Mouse (Mus musculus) lung, embryonic 16.5 days (tissue): ENCODE results near the gene Tatdn3. TPM values are rescaled to one million over a fixed set of nuclear protein-coding genes. Genes with fewer than 3 reads are reported as not detected.

Experiments used
- ATAC-seq: fragments of 200-750 bp; cut with Nextera tagmentation; 2 replicates; pipeline ENCODE4 v1.8.0; 2017; ENCODE audit warnings: low read depth, mild to moderate bottlenecking, moderate library complexity
- H3K27ac ChIP-seq: fragments of 300-500 bp; sonication (generic); 2 replicates; pipeline ENCODE4 v1.5.1; 2014; ENCODE audit warnings: mild to moderate bottlenecking, control low read depth, low read length
- H3K27me3 ChIP-seq: fragments of 300-500 bp; sonication (generic); 2 replicates; pipeline ENCODE4 v1.6.1; 2014; ENCODE audit warnings: low read depth, low read length, mixed read lengths; ENCODE audit not compliant: control insufficient read depth, insufficient read depth
- H3K36me3 ChIP-seq: fragments of 300-500 bp; sonication (generic); 2 replicates; pipeline ENCODE4 v1.6.1; 2014; ENCODE audit warnings: low read length; ENCODE audit not compliant: control insufficient read depth, insufficient read depth
- H3K4me1 ChIP-seq: fragments of 300-500 bp; sonication (generic); replicated peaks from 2 replicates; pipeline ENCODE4 v1.6.1; 2014; ENCODE audit warnings: low read length, mixed read lengths; ENCODE audit not compliant: control insufficient read depth, insufficient read depth
- H3K4me2 ChIP-seq: fragments of 300-500 bp; sonication (generic); 2 replicates; pipeline ENCODE4 v1.6.1; 2014; ENCODE audit warnings: low read depth, low read length, control low read depth
- H3K4me3 ChIP-seq: fragments of 300-500 bp; sonication (generic); 2 replicates; pipeline ENCODE4 v1.5.1; 2014; ENCODE audit warnings: mild to moderate bottlenecking, low read length, control low read depth
- H3K9ac ChIP-seq: fragments of 300-500 bp; sonication (generic); 2 replicates; pipeline ENCODE4 v1.6.1; 2014; ENCODE audit warnings: low read length, control low read depth
- H3K9me3 ChIP-seq: fragments of 300-500 bp; sonication (generic); 2 replicates; pipeline ENCODE4 v1.6.1; 2016; ENCODE audit warnings: low read length; ENCODE audit not compliant: control insufficient read depth
- WGBS: fragments of 180-500 bp; shearing (Covaris S2); extraction: QIAGEN DNeasy Blood & Tissue Kit; methylation state at CpG from one replicate; pipeline ENCODE4 v1.1.7; 2014; 5-methylcytosine and 5-hydroxymethylcytosine counted together
- polyA plus RNA-seq: library from polyadenylated mRNA; unstranded; fragments of >200 nt; fragmentation: Nextera tagmentation; extraction: Ambion mirVana; gene quantifications from 2 replicates; pipeline ENCODE4 v1.2.1, GENCODE M21; 2015

Gene Tatdn3
- polyA plus RNA-seq, 1 experiment from 2014 or later = 17.1 TPM

DNA sequence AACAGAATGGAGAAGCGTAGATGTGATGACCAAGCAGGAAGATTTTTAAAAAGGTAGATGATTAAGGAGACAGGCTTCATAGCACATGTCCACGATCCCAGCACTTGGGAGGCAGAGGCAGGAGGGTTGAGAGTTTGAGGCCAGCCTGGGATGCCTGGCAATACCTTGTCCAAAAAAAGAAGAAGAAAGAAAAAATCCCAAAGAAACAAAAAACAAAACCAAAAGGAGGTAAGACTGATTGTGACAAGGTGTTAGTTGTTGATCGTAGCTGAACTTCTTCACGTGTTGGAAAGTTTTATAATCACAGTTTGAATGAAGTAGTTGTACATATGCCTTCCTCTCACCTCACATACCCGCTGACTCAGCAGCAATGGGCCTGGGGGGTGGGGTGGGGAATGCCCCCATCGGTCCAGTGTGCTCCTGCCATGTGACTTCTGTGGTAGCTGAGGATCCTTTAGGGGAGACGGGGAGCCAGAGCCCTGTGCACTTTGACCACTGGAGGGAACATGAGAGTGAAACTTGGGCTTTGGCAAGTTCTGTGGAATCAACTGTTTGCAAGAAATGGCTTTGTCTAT lies 23.7 kb upstream of the Tatdn3 start:
- H3K4me2 ChIP-seq = no peak overlapping the region
- H3K4me3 ChIP-seq = no peak overlapping the region
- 69% methylated on average over 7 of the region's 7 CpGs for WGBS
- no peaks in the 10 kb centered on the region for H3K9me3 ChIP-seq
- H3K36me3 ChIP-seq = peaks cover 8% of the 10 kb centered on the region; the same call in 1 of the 2 replicates
- peak overlapping the region; percentile 37; the same call in 1 of the 2 replicates for H3K27ac ChIP-seq
- no peaks in the 10 kb centered on the region for H3K27me3 ChIP-seq
- no peak overlapping the region for H3K9ac ChIP-seq
- 0 out of 2 replicates have a peak, but pooled peaks have one; percentile 4 for ATAC-seq
- no peaks in the 10 kb centered on the region for H3K4me1 ChIP-seq

DNA sequence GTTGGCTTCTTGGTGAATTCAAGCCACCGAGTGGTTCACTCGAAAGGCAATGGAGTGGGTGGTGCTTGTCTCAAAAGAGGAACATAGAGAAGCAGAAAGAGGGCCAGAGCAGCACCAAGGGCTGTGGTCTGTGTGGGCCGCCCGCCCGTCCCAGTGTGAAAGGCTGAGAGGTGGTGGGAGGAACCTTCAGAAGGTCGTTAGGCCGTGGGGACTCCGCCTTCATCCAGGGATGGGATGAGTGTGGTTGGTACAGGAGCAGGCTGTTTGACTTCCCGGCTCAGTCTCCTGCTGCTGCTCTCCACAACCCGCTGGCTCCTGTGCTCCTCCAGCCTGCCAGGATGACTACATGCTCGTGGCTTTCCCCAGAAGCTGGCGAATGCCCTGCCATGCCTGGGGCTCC lies 22.9 kb upstream of the Tatdn3 start:
- H3K27ac ChIP-seq = no peak overlapping the region
- H3K9me3 ChIP-seq = no peaks in the 10 kb centered on the region
- H3K36me3 ChIP-seq = peaks cover 10% of the 10 kb centered on the region; the same call in 1 of the 2 replicates
- no peak overlapping the region for H3K4me3 ChIP-seq
- no peak overlapping the region for H3K4me2 ChIP-seq
- ATAC-seq = no peak
- 75% methylated on average over 12 of the region's 12 CpGs for WGBS
- H3K27me3 ChIP-seq = no peaks in the 10 kb centered on the region
- 0 out of 2 replicates have a peak overlapping the region, but pooled peaks have one; percentile 11 for H3K9ac ChIP-seq
- H3K4me1 ChIP-seq = no peaks in the 10 kb centered on the region

DNA sequence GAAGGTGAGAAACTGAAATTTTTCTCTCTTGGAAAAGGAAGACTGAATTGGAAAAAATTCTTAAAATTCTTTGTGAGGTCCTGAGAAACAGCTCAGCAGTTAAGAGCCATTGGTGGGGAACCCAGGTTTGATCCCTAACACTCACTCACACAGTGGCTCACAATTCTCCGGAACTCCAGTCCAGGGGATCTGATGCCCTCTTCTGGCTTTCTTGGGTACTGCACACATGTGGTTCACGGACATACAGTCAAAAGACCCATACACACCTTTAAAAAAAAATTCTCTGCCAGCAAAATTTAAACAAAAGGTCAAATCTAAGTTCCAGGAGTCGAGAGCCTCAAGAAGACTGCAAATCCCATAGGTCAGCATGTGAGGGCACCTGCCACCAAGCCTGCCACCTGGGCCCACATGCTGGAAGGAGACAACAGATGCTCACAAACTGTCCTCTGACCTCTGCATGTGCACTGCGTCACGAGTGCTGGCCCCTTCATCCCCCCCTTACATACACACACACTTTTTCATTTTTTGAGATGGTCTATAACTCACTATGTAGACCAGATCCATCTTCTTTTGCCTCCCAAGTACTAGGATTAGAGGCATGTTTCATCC lies 22.3 kb upstream of the Tatdn3 start:
- H3K4me2 ChIP-seq = no peak overlapping the region
- WGBS = 64% methylated on average over 5 of the region's 5 CpGs

DNA sequence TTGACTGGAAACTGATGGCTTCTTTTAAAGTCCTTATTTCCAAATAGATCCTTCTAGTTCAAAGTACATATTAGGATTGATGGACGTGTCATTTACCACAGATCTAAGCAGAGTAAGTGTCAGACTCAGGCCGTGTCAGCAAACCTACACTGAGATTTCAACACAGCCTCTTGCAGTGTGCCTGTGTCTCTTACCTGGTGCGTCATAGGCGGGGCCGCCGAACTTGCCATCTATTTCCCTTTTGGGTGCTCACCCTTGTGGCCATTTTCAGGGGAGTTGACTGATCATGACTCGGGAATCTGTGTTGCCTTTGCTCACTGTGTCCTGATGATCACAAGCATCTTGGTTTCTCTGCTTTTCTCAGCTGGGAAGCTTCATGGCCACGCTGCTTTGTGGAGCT lies 20.5 kb upstream of the Tatdn3 start:
- Histone ChIP-seq H3K27me3 (no peaks in the 10 kb centered on the region), H3K4me2 (no peak overlapping the region), H3K4me3 (no peak overlapping the region), H3K36me3 (peaks cover 20% of the 10 kb centered on the region; the same call in 1 of the 2 replicates), H3K4me1 (no peaks in the 10 kb centered on the region), H3K9me3 (no peaks in the 10 kb centered on the region), H3K9ac (no peak overlapping the region), H3K27ac (no peak overlapping the region)
- WGBS = 73% methylated on average over 8 of the region's 8 CpGs
- ATAC-seq = no peak

More for the DNA sequence above, 22.3 kb upstream of the Tatdn3 start:
- Histone ChIP-seq H3K27me3 (no peaks in the 10 kb centered on the region), H3K9me3 (no peaks in the 10 kb centered on the region), H3K4me1 (no peaks in the 10 kb centered on the region), H3K27ac (no peak overlapping the region), H3K4me3 (no peak overlapping the region), H3K36me3 (peaks cover 16% of the 10 kb centered on the region; the same call in 1 of the 2 replicates), H3K9ac (no peak overlapping the region)
- no peak for ATAC-seq

DNA sequence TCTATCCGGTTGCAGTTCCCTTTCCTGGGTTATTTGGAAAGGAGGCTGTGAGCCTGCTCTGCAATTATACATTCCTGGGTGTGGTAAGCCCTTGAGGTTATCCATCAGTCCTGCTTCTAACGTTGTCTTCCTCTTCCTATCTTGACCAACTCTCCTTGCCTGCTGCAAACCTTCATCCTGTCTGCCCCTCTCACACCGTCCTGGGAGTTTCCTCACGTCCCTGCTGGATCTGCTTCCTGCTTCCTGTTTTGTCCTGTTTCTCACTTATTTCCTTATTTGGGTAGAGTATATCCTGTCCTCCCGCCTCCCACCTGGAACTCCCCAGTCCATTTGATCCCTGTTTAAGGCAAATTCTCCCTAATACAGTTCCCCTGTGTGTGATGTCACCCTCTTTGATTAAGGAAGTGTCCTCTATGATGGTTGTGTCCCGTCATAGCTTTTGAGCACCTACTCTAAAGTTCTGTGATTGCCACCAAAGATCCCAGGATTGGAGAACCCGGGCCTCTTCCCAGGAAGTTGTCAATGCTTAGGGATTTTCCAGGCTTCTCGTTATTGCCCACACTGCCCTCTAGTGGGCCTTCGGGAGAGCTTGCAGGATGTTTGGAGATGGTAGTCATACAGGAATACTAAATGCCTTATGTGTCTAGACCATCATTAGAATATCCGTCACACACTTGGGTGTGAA lies 12.6 kb upstream of the Tatdn3 start:
- 44% methylated on average over 10 of the region's 10 CpGs for WGBS
- peaks cover 39% of the 10 kb centered on the region for H3K36me3 ChIP-seq
- H3K4me1 ChIP-seq = no peaks in the 10 kb centered on the region
- no peak overlapping the region for H3K27ac ChIP-seq
- no peak overlapping the region for H3K4me2 ChIP-seq
- H3K9me3 ChIP-seq = no peaks in the 10 kb centered on the region
- ATAC-seq = peak; percentile 47; the same call in 1 of the 2 replicates
- H3K27me3 ChIP-seq = no peaks in the 10 kb centered on the region
- H3K9ac ChIP-seq = no peak overlapping the region
- H3K4me3 ChIP-seq = no peak overlapping the region

DNA sequence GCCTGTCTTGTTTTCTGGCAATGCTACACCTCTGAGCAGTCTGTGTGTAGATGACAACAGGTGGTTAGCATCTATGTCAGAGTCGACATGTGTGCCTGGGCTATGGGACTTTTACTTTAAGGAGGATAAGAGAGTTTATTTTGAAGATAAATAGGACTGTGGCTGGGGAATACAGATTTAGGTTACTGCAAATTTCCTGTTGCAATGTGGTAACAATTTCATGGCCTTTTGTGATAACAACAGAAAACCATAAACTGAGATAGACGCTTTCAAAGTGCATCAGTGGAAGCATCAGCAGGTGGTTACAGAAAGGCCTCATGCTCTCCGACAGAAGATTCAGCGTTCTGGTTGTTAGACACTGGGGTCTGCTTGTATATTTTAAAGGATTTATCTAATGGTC lies 10.8 kb upstream of the Tatdn3 start:
- Histone ChIP-seq H3K9ac (no peak overlapping the region), H3K4me3 (no peak overlapping the region), H3K27ac (no peak overlapping the region), H3K27me3 (no peaks in the 10 kb centered on the region), H3K36me3 (peaks cover 46% of the 10 kb centered on the region), H3K4me2 (no peak overlapping the region), H3K4me1 (no peaks in the 10 kb centered on the region), H3K9me3 (no peaks in the 10 kb centered on the region)
- 72% methylated on average over 4 of the region's 4 CpGs for WGBS
- ATAC-seq = no peak

DNA sequence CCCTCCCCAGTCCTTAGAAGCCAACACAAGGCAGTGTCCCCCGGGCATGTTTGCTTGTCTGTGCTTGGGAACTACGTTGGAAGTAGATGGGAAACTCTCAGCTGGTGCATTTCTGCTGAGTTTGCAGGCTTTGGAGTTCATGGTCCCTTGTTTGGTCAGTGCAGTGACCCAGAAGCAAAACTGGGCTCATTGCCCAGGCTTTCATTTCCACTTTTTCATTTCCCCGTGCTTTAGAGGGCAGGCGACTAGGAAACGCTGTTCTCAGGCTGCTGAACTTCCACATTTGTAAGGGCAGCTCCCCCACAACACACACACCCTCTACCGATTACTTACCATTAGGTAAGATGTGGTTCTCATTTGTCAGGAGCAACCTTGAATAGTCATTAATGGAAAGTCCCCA lies 10.3 kb upstream of the Tatdn3 start:
- H3K4me1 ChIP-seq = no peaks in the 10 kb centered on the region
- H3K4me2 ChIP-seq = no peak overlapping the region
- H3K9me3 ChIP-seq = no peaks in the 10 kb centered on the region
- H3K36me3 ChIP-seq = peaks cover 45% of the 10 kb centered on the region
- H3K4me3 ChIP-seq = no peak overlapping the region
- 47% methylated on average over 6 of the region's 6 CpGs for WGBS
- no peak overlapping the region for H3K9ac ChIP-seq
- H3K27me3 ChIP-seq = no peaks in the 10 kb centered on the region
- peak; percentile 49; the same call in 1 of the 2 replicates for ATAC-seq
- peak overlapping the region; percentile 38; the same call in 1 of the 2 replicates for H3K27ac ChIP-seq

DNA sequence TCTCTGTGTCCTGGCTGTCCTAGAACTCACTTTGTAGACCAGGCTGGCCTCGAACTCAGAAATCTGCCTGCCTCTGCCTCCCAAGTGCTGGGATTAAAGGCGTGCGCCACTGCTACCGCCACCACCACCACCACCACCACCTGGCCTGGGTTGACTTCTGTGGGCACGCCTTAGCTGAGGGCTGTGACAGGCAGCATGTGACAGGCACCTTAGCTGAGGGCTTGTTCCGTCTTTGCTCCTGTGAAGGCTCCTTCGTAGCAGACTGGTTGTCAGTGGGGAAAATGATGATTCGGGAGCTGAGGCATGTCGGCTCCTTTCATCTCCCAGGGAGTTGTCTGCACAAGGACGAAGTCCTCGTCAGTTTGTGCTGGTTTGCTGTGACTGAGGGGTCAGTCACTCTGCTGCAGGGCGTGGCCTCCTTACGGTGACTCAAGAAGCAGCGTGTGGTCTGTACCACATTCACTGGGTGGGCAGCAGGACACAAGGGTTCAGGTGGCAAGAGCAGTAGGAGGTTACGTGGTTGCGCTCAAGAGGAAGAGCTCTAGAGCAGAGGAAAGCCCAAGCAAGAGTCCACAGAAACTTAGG lies 9.7 kb upstream of the Tatdn3 start:
- H3K27ac ChIP-seq = peak overlapping the region; percentile 38; the same call in 1 of the 2 replicates
- peaks cover 43% of the 10 kb centered on the region for H3K36me3 ChIP-seq

DNA sequence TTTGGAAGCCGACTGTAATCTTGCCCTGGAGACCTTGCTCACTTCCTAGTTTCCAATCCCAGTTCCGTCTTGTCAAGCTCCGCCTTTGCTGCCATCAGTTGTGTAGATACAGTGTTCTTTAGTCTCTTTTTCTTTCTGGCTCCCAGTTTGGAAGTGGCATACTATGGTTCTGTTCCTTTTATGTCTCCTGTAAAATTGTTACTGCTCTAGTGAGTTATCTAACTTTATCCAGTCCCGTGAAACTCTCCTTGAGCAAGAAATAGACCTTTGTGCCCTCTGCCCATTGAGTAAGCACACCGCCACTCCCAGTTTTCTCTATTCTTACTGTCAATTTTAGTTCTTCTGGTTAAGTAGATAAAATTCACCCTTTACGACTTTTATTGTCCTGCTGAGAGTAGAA lies 8.9 kb upstream of the Tatdn3 start:
- Histone ChIP-seq H3K9ac (no peak overlapping the region), H3K27ac (no peak overlapping the region), H3K4me2 (no peak overlapping the region), H3K27me3 (no peaks in the 10 kb centered on the region), H3K9me3 (no peaks in the 10 kb centered on the region), H3K4me1 (no peaks in the 10 kb centered on the region), H3K36me3 (peaks cover 40% of the 10 kb centered on the region), H3K4me3 (no peak overlapping the region)
- ATAC-seq = no peak
- WGBS = 81% methylated on average over 6 of the region's 6 CpGs

More for the DNA sequence above, 9.7 kb upstream of the Tatdn3 start:
- no peaks in the 10 kb centered on the region for H3K9me3 ChIP-seq
- peak; percentile 15; the same call in 1 of the 2 replicates for ATAC-seq
- no peaks in the 10 kb centered on the region for H3K27me3 ChIP-seq
- no peak overlapping the region for H3K4me2 ChIP-seq
- no peak overlapping the region for H3K9ac ChIP-seq
- H3K4me3 ChIP-seq = no peak overlapping the region
- WGBS = 88% methylated on average over 16 of the region's 16 CpGs
- no peaks in the 10 kb centered on the region for H3K4me1 ChIP-seq
